In genomic region chr10:82127850-82128401, GRCm38 (mm10) we compare ENCODE assay signal across 8 mouse cellular contexts. TPM values are rescaled to one million over a fixed set of nuclear protein-coding genes. Genes with fewer than 3 reads are reported as not detected.
DNase-seq lines count a peak whose midpoint lies in the region; ATAC-seq lines count a peak whose summit lies in the region.

TSS of gene AU041133 (plus strand) at chr10:82128013.

- H3K27ac ChIP-seq in lung, embryonic 16.5 days (ENCODE audit: low read length): peak within 1 kb of the TSS; percentile 81

- H3K9ac ChIP-seq in lung, embryonic 16.5 days (ENCODE audit: low read length): peak within 1 kb of the TSS; percentile 78

- peak; percentile 89 for DNase-seq in MEL-GATA-1-ER (ENCODE audit: extremely low read depth, low read depth)
- DNase-seq in cerebellum, adult 8-10 months: peak; percentile 88
- peak; percentile 91 for DNase-seq in forelimb bud, embryonic 11.5 days (ENCODE audit: low read depth, low spot score)
- DNase-seq in layer of hippocampus, adult 9-10 months (ENCODE audit: low spot score): peak; percentile 85
- peak; percentile 61 for DNase-seq in ovary, postnatal 10 days (ENCODE audit: low spot score)
- DNase-seq in thymus, postnatal 10 days (ENCODE audit: low spot score in 2 of 2): peak; percentile 80 to 83

- H3K36me3 ChIP-seq in lung, embryonic 16.5 days (ENCODE audit: control insufficient read depth, insufficient read depth, low read length): peaks cover 4% of the 10 kb centered on the region

- H3K27me3 ChIP-seq in lung, embryonic 16.5 days (ENCODE audit: control insufficient read depth, insufficient read depth, low read depth, low read length): no peaks in the 10 kb centered on the region

- H3K4me2 ChIP-seq in lung, embryonic 16.5 days (ENCODE audit: low read depth, low read length): peak within 1 kb of the TSS; percentile 52

- WGBS in lung, embryonic 16.5 days: 1% methylated on average over 41 of the region's 41 CpGs

- H3K9me3 ChIP-seq in lung, embryonic 16.5 days (ENCODE audit: control insufficient read depth, low read length): peaks cover 28% of the 10 kb centered on the region

- H3K4me3 ChIP-seq in lung, embryonic 16.5 days (ENCODE audit: low read length): peak within 1 kb of the TSS; percentile 73

- H3K4me1 ChIP-seq in lung, embryonic 16.5 days (replicated peaks; ENCODE audit: control insufficient read depth, insufficient read depth, low read length): no peaks in the 10 kb centered on the region

- ATAC-seq in hematopoietic stem cell, adult 5-6 weeks (replicated peaks in 1 of 2; ENCODE audit: insufficient read depth in 1 of 2, low FRiP score in 2 of 2, low TSS enrichment in 1 of 2, low read depth in 1 of 2, poor library complexity in 2 of 2, severe bottlenecking in 2 of 2): peak; percentile 99 to 100
- peak; percentile 100 for ATAC-seq in lung, embryonic 16.5 days (ENCODE audit: low read depth)

RNA-seq across cellular contexts. Expression of gene AU041133, which starts in this region (rescaled TPM):
- 5.7 and 12.8 TPM in 2 replicates for total RNA-seq in hematopoietic stem cell, adult 5-6 weeks (2017)
- 6.1 and 6.7 TPM in 2 replicates for polyA plus RNA-seq in lung, embryonic 16.5 days (2015; fragmentation: Nextera tagmentation; extraction: Ambion mirVana)

Comparison
In these comparisons a context has a peak if more than half of its experiments do, and no peak if none do; other contexts are left out.
1. Peak in every context shown above with its lines: DNase-seq, ATAC-seq, H3K4me3 ChIP-seq and H3K27ac ChIP-seq.